Mouse (Mus musculus) CH12.LX (cell line): ENCODE data around the gene Erf.

Source experiments
- CTCF ChIP-seq, 2 experiments: IDR thresholded peaks in 1 of 2; conservative IDR thresholded peaks in 1 of 2; 2 replicates each; pipeline ENCODE4 v1.5.1; 2011 to 2012; ENCODE audit warnings: low read depth in 2 of 2, low read length in 2 of 2, improper control_type of control experiment in 1 of 2, inconsistent platforms in 1 of 2, mild to moderate bottlenecking in 1 of 2, moderate library complexity in 1 of 2
- EP300 ChIP-seq: IDR thresholded peaks from 2 replicates; pipeline ENCODE4 v1.6.1; 2011; ENCODE audit warnings: low read length, improper control_type of control experiment
- ETS1 ChIP-seq: conservative IDR thresholded peaks from 2 replicates; pipeline ENCODE4 v1.6.1; 2012; ENCODE audit warnings: low read depth, mild to moderate bottlenecking, inconsistent platforms, low read length, improper control_type of control experiment, moderate library complexity
- HCFC1 ChIP-seq: IDR thresholded peaks from 2 replicates; pipeline ENCODE4 v1.6.1; 2012; ENCODE audit warnings: low read depth, mild to moderate bottlenecking, inconsistent platforms, low read length, improper control_type of control experiment
- NELFE ChIP-seq: IDR thresholded peaks from 2 replicates; pipeline ENCODE4 v1.6.1; 2011; ENCODE audit warnings: low read depth, low read length, improper control_type of control experiment
- POLR2A ChIP-seq: IDR thresholded peaks from 2 replicates; pipeline ENCODE4 v1.6.1; 2011; ENCODE audit warnings: low read depth, mild to moderate bottlenecking, improper control_type of control experiment, low read length
- TCF12 ChIP-seq: IDR thresholded peaks from 2 replicates; pipeline ENCODE4 v1.6.1; 2014; ENCODE audit warnings: low read depth, mild to moderate bottlenecking, inconsistent platforms, low read length, improper control_type of control experiment
- ZNF384 ChIP-seq: IDR thresholded peaks from 2 replicates; pipeline ENCODE4 v1.6.1; 2012; ENCODE audit warnings: low read depth, low read length, improper control_type of control experiment, inconsistent platforms

- TF ChIP-seq TCF12, result no peak
- no peak for TF ChIP-seq CTCF (conservative IDR thresholded peaks at IDR 0.05 in 1 of 2, IDR thresholded peaks at IDR 0.05 in 1 of 2; ENCODE audit: low read depth in 2 of 2, low read length in 2 of 2)
- no peak for TF ChIP-seq EP300
- no peak for TF ChIP-seq POLR2A
- TF ChIP-seq NELFE, result no peak
- TF ChIP-seq ZNF384, result no peak
- TF ChIP-seq HCFC1, result no peak
- no peak for TF ChIP-seq ETS1
Observed at GRCm38 (mm10) chr7:25248018-25248647, 2.4 kb downstream of the Erf start.
